Mouse (Mus musculus): Measurements from ENCODE around the gene Medag. TPM values are rescaled to one million over a fixed set of nuclear protein-coding genes. Genes with fewer than 3 reads are reported as not detected.

Gene Medag
- total RNA-seq, 2 experiments from 2014 or later = 12.7 to 14.5 TPM

GRCm38 (mm10) chr5:149380388-149380916 is 31.1 kb upstream of the Medag start:
- peak; percentile 61 to 84 for DNase-seq (ENCODE audit: low spot score in 2 of 2)
- intact Hi-C loops (cut with DNase I) = loop anchor here (2.0 kb wide), 1 partner anchor 144 kb away; no protein-coding TSS in a partner anchor

GRCm38 (mm10) chr5:149381948-149382347 is 29.6 kb upstream of the Medag start:
- intact Hi-C loops (cut with DNase I) = loop anchor here (2.0 kb wide), 1 partner anchor 143 kb away; no protein-coding TSS in a partner anchor

DNA sequence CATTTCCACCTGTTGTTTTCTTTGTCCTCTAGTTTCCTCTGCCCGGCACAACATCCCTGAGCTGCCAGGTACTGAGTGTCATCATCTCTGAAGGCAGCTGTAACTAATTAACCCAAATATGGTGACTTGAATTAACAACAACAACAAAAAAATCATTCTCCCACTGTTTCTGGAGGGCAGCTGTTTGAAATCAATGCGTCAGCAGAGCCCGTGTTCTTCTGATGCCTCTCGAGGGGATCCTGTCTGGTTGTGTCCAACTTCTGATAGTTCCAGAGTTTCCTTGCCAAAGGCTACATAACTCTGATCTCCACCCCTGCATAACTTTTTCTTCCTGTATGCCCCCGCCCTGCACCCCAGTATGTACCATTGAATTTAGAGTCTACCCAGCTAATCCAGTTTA is 28.9 kb upstream of the Medag start:
- intact Hi-C loops (cut with DNase I) = no loop called here
- DNase-seq (ENCODE audit: low spot score in 2 of 2) = no peak

More at GRCm38 (mm10) chr5:149381948-149382347, 29.6 kb upstream of the Medag start:
- DNase-seq (ENCODE audit: low spot score in 2 of 2) = no peak

DNA sequence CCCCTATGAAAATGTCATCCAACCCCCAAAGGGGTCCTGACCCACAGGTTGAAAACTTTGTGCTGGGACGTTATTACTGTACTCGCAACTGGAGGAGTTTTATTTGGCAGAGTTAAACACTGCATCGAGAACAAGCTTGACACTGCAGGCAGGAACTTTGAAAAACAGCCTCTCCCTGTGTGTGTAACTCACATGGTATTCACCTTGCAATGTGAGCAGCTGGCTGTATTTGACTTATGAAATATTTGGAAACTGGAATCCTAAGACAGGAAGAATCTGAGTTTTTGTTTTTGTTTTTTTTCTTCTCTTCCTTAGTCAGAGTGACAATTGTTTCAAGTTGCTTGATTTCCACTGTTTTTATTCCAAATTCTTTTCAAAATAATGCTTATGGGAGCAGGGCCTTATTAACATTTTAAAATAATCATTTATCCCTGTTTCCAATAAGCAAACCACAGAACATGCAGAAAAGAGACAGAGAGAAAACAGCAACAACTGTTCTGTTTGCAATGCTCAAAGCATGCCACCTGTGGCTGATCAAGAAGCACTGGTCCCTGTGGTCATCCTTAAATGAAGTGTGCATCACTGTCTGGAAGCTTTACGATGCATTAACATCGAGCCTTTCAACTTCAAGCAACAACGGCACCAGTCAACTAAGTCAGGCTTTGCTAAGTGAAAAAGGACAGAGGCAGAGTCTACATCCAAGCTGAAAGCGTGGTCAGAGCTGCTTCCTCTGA is 26.2 kb upstream of the Medag start:
- intact Hi-C loops (cut with DNase I) = no loop called here

GRCm38 (mm10) chr5:149386294-149386850 is 25.2 kb upstream of the Medag start:
- DNase-seq (ENCODE audit: low spot score in 2 of 2) = no peak
- intact Hi-C loops (cut with DNase I) = no loop called here

More for the DNA sequence above, 26.2 kb upstream of the Medag start:
- no peak for DNase-seq (ENCODE audit: low spot score in 2 of 2)

GRCm38 (mm10) chr5:149388947-149389346 is 22.6 kb upstream of the Medag start:
- intact Hi-C loops (cut with DNase I) = no loop called here
- DNase-seq (ENCODE audit: low spot score in 2 of 2) = no peak

DNA sequence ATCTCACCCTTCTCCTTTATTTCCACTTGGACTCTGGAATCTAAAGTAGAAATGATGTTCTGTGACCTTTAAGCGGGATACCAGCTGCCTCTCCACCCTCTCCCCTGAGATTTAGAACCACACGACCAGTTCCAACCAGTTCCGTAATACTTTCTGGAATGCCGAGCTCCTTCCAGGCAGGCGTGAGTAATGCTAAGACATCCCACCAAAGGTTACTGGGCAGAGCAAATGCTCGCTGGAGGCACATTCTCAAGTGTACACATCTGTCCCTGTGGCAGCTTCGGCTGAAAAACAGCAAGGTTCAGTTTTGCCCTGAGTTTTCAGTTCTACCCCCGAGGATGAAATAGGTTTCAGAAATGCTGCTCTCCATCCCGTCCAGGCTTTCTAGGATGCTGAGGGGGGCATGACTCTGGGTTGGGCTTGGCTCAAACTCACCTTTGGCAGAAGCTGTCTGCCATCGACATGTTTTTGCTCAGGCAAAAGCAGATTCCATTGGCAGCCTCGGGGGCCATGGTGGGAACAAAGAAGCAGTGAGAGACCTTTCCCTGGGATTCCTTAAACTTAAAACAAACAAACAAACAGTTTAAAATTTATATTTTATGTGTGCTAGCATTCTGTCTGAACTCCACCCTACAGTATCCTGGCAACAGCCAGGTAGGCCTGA is 21.9 kb upstream of the Medag start:
- intact Hi-C loops (cut with DNase I) = no loop called here
- no peak for DNase-seq (ENCODE audit: low spot score in 2 of 2)

GRCm38 (mm10) chr5:149391574-149392375 is 19.8 kb upstream of the Medag start:
- DNase-seq (ENCODE audit: low spot score in 2 of 2) = no peak
- intact Hi-C loops (cut with DNase I) = no loop called here

- no peak for DNase-seq (ENCODE audit: low spot score in 2 of 2)
- intact Hi-C loops (cut with DNase I) = no loop called here
These were observed 19.0 kb upstream of the Medag start for GRCm38 (mm10) chr5:149392420-149392988.

GRCm38 (mm10) chr5:149401446-149401975 is 10.0 kb upstream of the Medag start:
- intact Hi-C loops (cut with DNase I) = no loop called here
- no peak for DNase-seq (ENCODE audit: low spot score in 2 of 2)

DNA sequence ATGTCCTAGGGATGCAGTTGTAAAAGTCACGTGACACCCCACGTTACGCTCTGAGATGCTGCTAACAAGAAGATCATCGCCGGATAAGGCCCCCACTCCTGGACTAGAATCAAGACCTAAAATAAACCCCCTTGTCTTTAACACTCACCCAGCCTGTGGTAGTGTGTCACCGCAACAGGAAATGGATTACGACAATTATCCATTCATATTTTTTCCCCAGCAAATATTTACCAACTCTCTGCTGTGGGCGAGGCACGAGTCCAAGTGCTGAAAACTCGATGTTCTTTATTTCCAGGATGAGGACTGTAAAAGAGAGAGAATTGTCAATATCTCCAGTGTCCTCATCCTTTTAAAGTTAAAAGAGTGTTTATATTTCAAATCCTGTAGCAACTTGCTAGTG is 9.5 kb upstream of the Medag start:
- intact Hi-C loops (cut with DNase I) = no loop called here
- no peak for DNase-seq (ENCODE audit: low spot score in 2 of 2)

- intact Hi-C loops (cut with DNase I) = no loop called here
- DNase-seq (ENCODE audit: low spot score in 2 of 2) = no peak
These were observed 8.2 kb upstream of the Medag start for GRCm38 (mm10) chr5:149403386-149403785.

DNA sequence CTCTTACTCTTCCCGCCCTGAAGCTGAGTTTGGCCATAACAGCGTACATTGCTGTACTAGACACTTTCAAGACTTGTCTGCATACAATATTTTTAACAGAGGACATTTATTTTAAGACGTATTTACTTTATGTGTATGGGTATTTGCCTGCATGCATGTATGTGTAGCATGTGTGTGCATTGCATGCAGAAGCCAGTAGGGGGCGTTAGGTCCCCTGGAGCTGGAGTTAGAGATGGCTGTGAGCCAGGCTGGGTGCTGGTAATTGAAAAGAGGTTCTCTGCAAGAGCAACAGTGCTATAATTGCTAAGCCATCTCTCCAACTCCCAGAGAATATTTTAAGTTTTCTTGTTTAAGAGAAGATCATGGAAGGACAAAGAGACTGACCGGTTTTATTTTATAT is 6.8 kb upstream of the Medag start:
- intact Hi-C loops (cut with DNase I) = no loop called here

GRCm38 (mm10) chr5:149406791-149407276 is 4.7 kb upstream of the Medag start:
- intact Hi-C loops (cut with DNase I) = no loop called here
- peak; percentile 63 to 93 for DNase-seq (ENCODE audit: low spot score in 2 of 2)

More for the DNA sequence above, 6.8 kb upstream of the Medag start:
- no peak for DNase-seq (ENCODE audit: low spot score in 2 of 2)

GRCm38 (mm10) chr5:149409502-149409901 is 2.0 kb upstream of the Medag start:
- intact Hi-C loops (cut with DNase I) = no loop called here
- DNase-seq (ENCODE audit: low spot score in 2 of 2) = no peak

DNA sequence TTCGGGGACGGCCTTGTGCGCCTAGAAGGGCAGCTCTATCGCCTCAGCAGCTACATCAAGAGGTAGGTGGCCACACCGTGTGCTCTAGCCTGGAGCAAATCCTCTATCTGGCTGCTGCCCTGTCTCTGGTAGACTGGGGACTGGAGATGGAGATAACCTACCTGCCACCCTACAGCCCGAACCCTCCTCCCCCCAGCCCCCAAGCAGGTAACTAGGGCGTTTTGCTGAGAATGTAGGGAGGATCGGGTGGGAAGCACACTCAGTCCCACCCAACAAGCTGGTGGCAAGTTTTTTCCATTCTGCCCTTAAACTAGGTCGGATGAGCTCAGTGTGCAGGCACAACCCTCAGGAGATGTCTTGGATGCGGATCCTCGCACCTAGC is 636 bp downstream of the Medag start:
- intact Hi-C loops (cut with DNase I) = loop anchor here (5.0 kb wide), 1 partner anchor 75 kb away; no protein-coding TSS in a partner anchor
- peak in 1 of 2 experiments; percentile 54 for DNase-seq (ENCODE audit: low spot score in 2 of 2)

GRCm38 (mm10) chr5:149412671-149413070 is 1.1 kb downstream of the Medag start:
- no peak for DNase-seq (ENCODE audit: low spot score in 2 of 2)
- intact Hi-C loops (cut with DNase I) = loop anchor here (5.0 kb wide), 1 partner anchor 75 kb away; no protein-coding TSS in a partner anchor

DNA sequence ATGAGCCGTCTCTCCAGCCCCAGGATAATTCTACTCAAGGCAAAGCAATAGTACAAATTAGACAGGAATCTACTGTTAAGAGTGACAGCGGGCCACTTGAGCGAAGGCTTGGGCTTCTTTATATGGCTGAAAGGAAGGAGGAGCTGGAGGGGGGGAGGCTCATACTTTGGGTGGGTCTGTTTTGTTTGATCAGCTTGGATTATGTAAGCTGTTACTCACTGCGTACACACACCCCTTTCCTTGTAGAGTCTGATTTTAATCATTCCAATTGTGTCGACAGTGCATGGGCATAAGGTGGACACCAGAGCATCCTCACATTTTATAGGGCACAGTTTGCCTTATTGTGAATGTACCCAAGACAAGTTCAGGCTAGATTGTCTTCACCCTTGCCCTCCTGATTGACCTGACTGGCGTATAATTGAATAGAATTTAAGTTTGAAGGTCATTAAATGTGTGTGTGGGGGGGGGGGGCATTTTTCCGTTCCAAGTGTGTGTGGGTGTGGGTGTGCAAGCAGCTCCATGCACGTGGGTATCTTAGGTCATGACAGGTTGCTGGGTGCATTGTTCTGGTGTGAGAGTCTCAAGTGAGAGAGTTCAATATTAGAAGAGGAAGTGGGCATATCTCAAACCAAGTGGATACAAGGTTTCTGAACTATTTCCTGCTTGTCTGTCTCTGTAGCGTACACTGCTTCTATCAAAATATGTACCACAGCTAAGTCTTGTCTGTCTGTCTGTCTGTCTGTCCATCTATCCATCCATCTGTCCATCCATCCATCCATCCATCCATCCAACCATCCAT is 3.0 kb downstream of the Medag start:
- intact Hi-C loops (cut with DNase I) = loop anchor here (5.0 kb wide), 1 partner anchor 77 kb away; no protein-coding TSS in a partner anchor
- no peak for DNase-seq (ENCODE audit: low spot score in 2 of 2)
